ENCODE assay signal across 10 mouse cellular contexts in the genomic region with DNA sequence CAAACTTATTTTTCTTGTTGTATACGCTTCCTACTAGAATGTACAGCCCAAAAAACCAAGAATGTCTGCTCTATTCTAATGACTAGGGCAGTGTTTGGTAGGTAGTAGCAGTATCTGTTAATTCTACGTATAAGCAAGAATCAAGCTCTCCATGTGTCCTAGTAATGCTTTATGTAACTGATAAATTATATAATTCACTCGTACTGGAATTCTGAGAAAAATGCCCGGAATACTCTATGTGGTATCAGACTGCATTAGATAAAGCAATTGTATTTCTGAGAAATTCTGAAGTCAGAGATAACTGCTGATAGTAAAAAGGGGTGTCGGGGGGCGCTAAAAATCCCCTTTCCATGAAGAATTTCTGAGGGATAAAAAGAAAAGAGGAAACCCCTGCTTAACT. TPM values are rescaled to one million over a fixed set of nuclear protein-coding genes. Genes with fewer than 3 reads are reported as not detected.
DNase-seq lines count a peak whose midpoint lies in the region; ATAC-seq lines count a peak whose summit lies in the region.
"Had no signal": no experiment of that assay in that cellular context is flagged by ENCODE, and none has a peak within 500 bp of the region (broad histone marks: within the 10 kb centered on the region; RNA-seq: fewer than 3 reads in every experiment).

No protein-coding gene starts in this region.

- peak overlapping the region; percentile 89 for H3K4me2 ChIP-seq in heart, embryonic 16.5 days (ENCODE audit: low read depth, low read length)
- H3K4me2 ChIP-seq in hindbrain, embryonic 14.5 days (replicated peaks) = peak overlapping the region; percentile 69
- H3K4me2 ChIP-seq in midbrain, embryonic 14.5 days (ENCODE audit: low read length) = peak overlapping the region; percentile 83

- peak overlapping the region; percentile 74 for H3K4me3 ChIP-seq in heart, embryonic 16.5 days (ENCODE audit: low read length)
- H3K4me3 ChIP-seq in embryonic facial prominence, embryonic 10.5 days = peak overlapping the region; percentile 75
- peak overlapping the region; percentile 52 for H3K4me3 ChIP-seq in hindbrain, embryonic 14.5 days (replicated peaks; ENCODE audit: low read length)
- H3K4me3 ChIP-seq in midbrain, embryonic 14.5 days (replicated peaks; ENCODE audit: low read depth, low read length) = peak overlapping the region; percentile 63
- H3K4me3 ChIP-seq: myocyte had no signal

- no peaks in the 10 kb centered on the region for H3K9me3 ChIP-seq in heart, embryonic 16.5 days (replicated peaks; ENCODE audit: control insufficient read depth, low read length)
- no peaks in the 10 kb centered on the region for H3K9me3 ChIP-seq in embryonic facial prominence, embryonic 10.5 days
- no peaks in the 10 kb centered on the region for H3K9me3 ChIP-seq in hindbrain, embryonic 14.5 days (ENCODE audit: control insufficient read depth, low read length)
- no peaks in the 10 kb centered on the region for H3K9me3 ChIP-seq in midbrain, embryonic 14.5 days (ENCODE audit: control insufficient read depth, low read length)

- no peak for ATAC-seq in heart, embryonic 16.5 days (replicated peaks; ENCODE audit: extremely low read depth, insufficient read depth, low FRiP score)
- no peak for ATAC-seq in hindbrain, embryonic 14.5 days (ENCODE audit: low FRiP score)
- ATAC-seq in midbrain, embryonic 14.5 days (ENCODE audit: low FRiP score, low TSS enrichment) = 0 out of 2 replicates have a peak, but pooled peaks have one; percentile 3

- peaks cover 2% of the 10 kb centered on the region; the same call in 1 of the 2 replicates for H3K4me1 ChIP-seq in heart, embryonic 16.5 days (ENCODE audit: control insufficient read depth, insufficient read depth, low read length)
- peaks cover 7% of the 10 kb centered on the region; the same call in 1 of the 2 replicates for H3K4me1 ChIP-seq in embryonic facial prominence, embryonic 10.5 days
- H3K4me1 ChIP-seq in hindbrain, embryonic 14.5 days (replicated peaks; ENCODE audit: control insufficient read depth, insufficient read depth, low read length) = peaks cover 9% of the 10 kb centered on the region
- H3K4me1 ChIP-seq in midbrain, embryonic 14.5 days (ENCODE audit: control insufficient read depth, insufficient read depth, low read length) = peaks cover 5% of the 10 kb centered on the region

- 42% methylated on average over 6 of the region's 6 CpGs for WGBS in heart, embryonic 16.5 days
- 57% methylated on average over 6 of the region's 6 CpGs for WGBS in embryonic facial prominence, embryonic 10.5 days
- WGBS in hindbrain, embryonic 14.5 days = 42% methylated on average over 6 of the region's 6 CpGs
- 45% methylated on average over 6 of the region's 6 CpGs for WGBS in midbrain, embryonic 14.5 days

- no peaks in the 10 kb centered on the region for H3K36me3 ChIP-seq in heart, embryonic 16.5 days (ENCODE audit: control insufficient read depth, insufficient read depth)
- H3K36me3 ChIP-seq in embryonic facial prominence, embryonic 10.5 days (replicated peaks) = no peaks in the 10 kb centered on the region
- no peaks in the 10 kb centered on the region for H3K36me3 ChIP-seq in hindbrain, embryonic 14.5 days (replicated peaks; ENCODE audit: control insufficient read depth, insufficient read depth)
- no peaks in the 10 kb centered on the region for H3K36me3 ChIP-seq in midbrain, embryonic 14.5 days (ENCODE audit: control insufficient read depth, insufficient read depth, low read length)
- H3K36me3 ChIP-seq: G1E had no signal

- H3K27ac ChIP-seq in heart, embryonic 16.5 days (ENCODE audit: low read length) = no peak overlapping the region
- peak overlapping the region; percentile 94 for H3K27ac ChIP-seq in embryonic facial prominence, embryonic 10.5 days (replicated peaks)
- peak overlapping the region; percentile 86 for H3K27ac ChIP-seq in hindbrain, embryonic 14.5 days
- peak overlapping the region; percentile 86 for H3K27ac ChIP-seq in midbrain, embryonic 14.5 days (replicated peaks; ENCODE audit: low read depth, low read length)

- no peak for DNase-seq in heart, adult 8-10 months (ENCODE audit: low spot score)
- no peak for DNase-seq in embryonic facial prominence, embryonic 10.5 days (ENCODE audit: low spot score)
- DNase-seq in hindbrain, embryonic 14.5 days (ENCODE audit: low spot score) = no peak
- no peak for DNase-seq in midbrain, embryonic 14.5 days
- DNase-seq in retina, postnatal 1 day = no peak
- no peak for DNase-seq in kidney, adult 9 months
- DNase-seq in spleen, adult 12 weeks (ENCODE audit: low spot score) = no peak

- H3K27me3 ChIP-seq in heart, embryonic 16.5 days (ENCODE audit: control insufficient read depth, insufficient read depth, low read length) = no peaks in the 10 kb centered on the region
- no peaks in the 10 kb centered on the region for H3K27me3 ChIP-seq in embryonic facial prominence, embryonic 10.5 days (replicated peaks; ENCODE audit: low read depth, poor library complexity, severe bottlenecking)
- no peaks in the 10 kb centered on the region for H3K27me3 ChIP-seq in hindbrain, embryonic 14.5 days (ENCODE audit: control insufficient read depth, insufficient read depth, low read length)
- H3K27me3 ChIP-seq in midbrain, embryonic 14.5 days (ENCODE audit: control insufficient read depth, insufficient read depth, low read length) = no peaks in the 10 kb centered on the region

- peak overlapping the region; percentile 73; the same call in 1 of the 2 replicates for H3K9ac ChIP-seq in heart, embryonic 16.5 days (ENCODE audit: low read length)
- H3K9ac ChIP-seq in hindbrain, embryonic 14.5 days = peak overlapping the region; percentile 69
- peak overlapping the region; percentile 78 for H3K9ac ChIP-seq in midbrain, embryonic 14.5 days (replicated peaks; ENCODE audit: low read length)

RNA-seq across cellular contexts. Expression of a gene that starts 0.9 kb away (rescaled TPM):
- polyA plus RNA-seq in heart, embryonic 16.5 days (2015; fragmentation: Nextera tagmentation; extraction: Ambion mirVana) = 1.7 and 2.5 TPM in 2 replicates
- total RNA-seq in heart, adult 8-10 months (2022) = under 1 TPM; 0.06 to 0.60 (median 0.21) TPM
- polyA plus RNA-seq in embryonic facial prominence, embryonic 10.5 days (2016; fragmentation: Nextera tagmentation; extraction: Ambion mirVana) = 0.25 and 0.66 TPM in 2 replicates
- 0.59 and 0.63 TPM in 2 replicates for polyA plus RNA-seq in hindbrain, embryonic 14.5 days (2014; fragmentation: Nextera tagmentation; extraction: Ambion mirVana)
- polyA plus RNA-seq in midbrain, embryonic 14.5 days (2014; fragmentation: Nextera tagmentation; extraction: Ambion mirVana) = 0.39 and 0.58 TPM in 2 replicates
- polyA plus RNA-seq: G1E, myocyte had no signal
